Mouse (Mus musculus): ENCODE measurements around the gene Grk6. TPM values are rescaled to one million over a fixed set of nuclear protein-coding genes. Genes with fewer than 3 reads are reported as not detected.

Grk6 gene
- total RNA-seq (2018; cell fraction: chromatin; rRNA removed): 10 to 100 TPM in 23 of 26 experiments, 1 to 10 TPM in 3; 5.8 to 57.7 (median 29.4) TPM
- total RNA-seq (2018; cell fraction: cytosol; rRNA removed): 10 to 100 TPM in 17 of 26 experiments, 1 to 10 TPM in 9; 7.4 to 17.8 (median 11.8) TPM
- 10 to 100 TPM in 18 of 26 experiments, 1 to 10 TPM in 8; 5.2 to 32.5 (median 15.9) TPM for total RNA-seq (2018; cell fraction: nucleus; rRNA removed)
- polyA plus RNA-seq (2018): 8.4 to 12.3 TPM (median 10.1 TPM) in 3 replicates

- peak within 1 kb of the TSS; percentile 52 for H3K4me3 ChIP-seq (ENCODE audit: inconsistent target)
- H3K36me3 ChIP-seq (ENCODE audit: inconsistent target): no peaks in the 10 kb centered on the region
- 2% methylated on average over 33 of the region's 35 CpGs for WGBS (ENCODE audit: missing documents)
- peak within 1 kb of the TSS; percentile 75 for H3K27ac ChIP-seq
- H3K79me2 ChIP-seq (ENCODE audit: inconsistent target): peaks cover 32% of the 10 kb centered on the region; the same call in 1 of the 2 replicates
These were observed at the start of gene Grk6 for GRCm38 (mm10) chr13:55444937-55445315. Gene Grk6, plus strand, starts transcription at chr13:55445072.

- WGBS (ENCODE audit: missing documents): 44% methylated on average over 1 of the region's 1 CpGs
- Histone ChIP-seq H3K79me2 (ENCODE audit: inconsistent target) (no peaks in the 10 kb centered on the region), H3K27ac (no peak within 1 kb of the TSS), H3K36me3 (ENCODE audit: inconsistent target) (no peaks in the 10 kb centered on the region), H3K4me3 (ENCODE audit: inconsistent target) (no peak within 1 kb of the TSS)
These were observed 46.8 kb upstream of the Grk6 start, which contains the start of gene Slc34a1 for GRCm38 (mm10) chr13:55398088-55398487. Gene Slc34a1, plus strand, starts transcription at chr13:55398187.

DNA sequence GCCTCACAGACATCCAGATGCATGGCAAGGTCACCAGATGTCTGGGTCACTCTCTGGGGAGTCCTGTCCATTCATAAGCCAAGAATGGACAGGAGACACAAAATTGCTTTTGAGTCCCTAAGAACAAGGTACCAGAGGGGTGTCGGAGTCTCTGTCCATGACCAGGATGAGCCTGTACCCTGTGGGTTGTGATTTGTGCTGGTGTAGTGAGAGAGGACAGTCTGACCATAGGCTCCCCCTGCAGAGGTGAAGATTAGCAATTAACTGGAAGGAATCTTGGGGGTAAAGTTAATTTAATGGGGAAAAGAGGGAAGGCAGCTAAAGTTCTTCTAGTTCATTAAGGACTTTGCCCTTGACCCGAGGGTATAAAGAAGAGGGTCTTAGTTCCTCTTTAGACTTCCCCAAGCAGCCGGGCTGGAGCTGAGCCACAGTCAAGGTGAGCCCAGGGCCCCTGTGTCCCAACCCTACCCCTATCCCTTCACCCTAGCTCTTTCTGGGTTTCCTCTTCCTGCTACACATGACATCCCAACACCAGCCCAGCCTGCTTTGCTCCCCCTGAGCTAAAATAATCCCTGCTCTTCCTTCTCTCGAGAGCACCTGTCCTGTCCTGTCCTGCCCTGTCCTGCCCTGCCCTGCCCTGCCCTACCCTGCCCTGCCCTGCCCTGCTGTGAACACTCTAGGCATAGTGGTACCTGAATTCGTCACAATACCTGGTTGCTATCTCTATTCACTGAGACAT is 45.4 kb upstream of the Grk6 start:
- Histone ChIP-seq H3K4me3 (ENCODE audit: inconsistent target) (no peak overlapping the region), H3K27ac (no peak overlapping the region), H3K36me3 (ENCODE audit: inconsistent target) (no peaks in the 10 kb centered on the region), H3K79me2 (ENCODE audit: inconsistent target) (no peaks in the 10 kb centered on the region)
- WGBS (ENCODE audit: missing documents): 40% methylated on average over 5 of the region's 5 CpGs

GRCm38 (mm10) chr13:55400039-55400346 is 44.9 kb upstream of the Grk6 start:
- 100% methylated on average over 1 of the region's 1 CpGs for WGBS (ENCODE audit: missing documents)
- H3K27ac ChIP-seq: no peak overlapping the region
- no peak overlapping the region for H3K4me3 ChIP-seq (ENCODE audit: inconsistent target)
- no peaks in the 10 kb centered on the region for H3K79me2 ChIP-seq (ENCODE audit: inconsistent target)
- no peaks in the 10 kb centered on the region for H3K36me3 ChIP-seq (ENCODE audit: inconsistent target)

DNA sequence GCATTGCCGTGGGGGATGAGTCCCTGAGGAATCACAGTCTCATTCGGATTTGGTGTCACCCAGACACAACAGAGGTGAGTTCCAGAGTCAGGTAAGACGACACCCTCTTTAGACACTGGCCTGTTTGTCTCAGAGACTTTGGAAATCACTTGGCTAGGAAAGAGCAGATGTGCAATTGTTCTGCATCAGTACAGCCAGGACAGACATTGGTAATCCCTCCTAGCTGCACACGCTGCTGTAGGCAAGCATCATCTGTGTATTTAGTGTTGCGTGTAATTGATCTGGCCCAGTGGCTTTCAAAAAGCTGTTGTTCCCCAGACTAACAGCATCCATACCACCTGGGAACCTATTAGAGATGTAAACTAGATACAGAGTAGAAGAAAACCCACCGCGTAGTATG is 41.6 kb upstream of the Grk6 start:
- H3K79me2 ChIP-seq (ENCODE audit: inconsistent target): no peaks in the 10 kb centered on the region
- 92% methylated on average over 7 of the region's 7 CpGs for WGBS (ENCODE audit: missing documents)
- no peak overlapping the region for H3K27ac ChIP-seq
- no peak overlapping the region for H3K4me3 ChIP-seq (ENCODE audit: inconsistent target)
- no peaks in the 10 kb centered on the region for H3K36me3 ChIP-seq (ENCODE audit: inconsistent target)

DNA sequence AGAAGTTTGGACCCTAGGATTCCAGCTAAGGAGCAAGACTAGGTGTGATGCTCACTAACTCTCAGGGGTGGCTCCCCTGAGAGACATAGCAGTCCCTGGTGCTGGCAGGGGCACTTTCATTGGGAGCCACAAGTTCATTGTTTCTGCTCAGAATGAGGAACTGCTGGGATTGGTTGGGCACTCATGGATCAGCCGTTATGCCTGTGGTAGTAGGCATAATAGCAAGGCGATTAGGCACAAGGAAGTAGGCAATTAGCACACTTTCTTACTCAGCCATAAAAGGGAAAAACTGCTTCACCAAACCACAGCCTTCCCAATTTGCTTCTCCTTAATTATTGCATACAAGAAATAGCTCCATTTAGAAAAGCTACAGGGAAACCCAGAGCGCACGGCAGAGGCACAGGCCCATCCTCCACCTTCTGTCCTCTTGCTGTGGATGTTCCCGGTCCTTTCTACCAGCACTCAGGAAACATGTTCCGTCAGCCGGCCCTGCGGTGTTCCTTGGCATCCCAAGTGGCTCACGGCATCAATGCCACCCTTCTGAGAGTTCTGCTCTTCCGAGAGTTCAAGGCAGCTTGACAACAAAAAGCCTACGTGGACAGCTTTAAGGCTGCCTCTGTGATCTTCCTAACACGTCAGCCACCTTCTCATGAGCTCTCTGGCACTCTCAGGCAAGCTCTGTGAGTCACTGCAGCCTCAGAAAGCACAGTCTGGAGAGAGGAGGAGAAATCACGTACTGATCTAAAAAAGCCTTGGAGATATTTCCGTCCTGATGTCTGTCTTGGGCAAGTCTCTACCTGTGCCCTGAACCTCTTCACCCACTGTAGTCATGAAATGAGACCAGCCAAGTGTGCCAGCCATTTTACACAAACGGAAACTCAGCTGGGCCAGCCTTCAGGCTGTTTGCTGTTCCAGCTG is 40.7 kb upstream of the Grk6 start:
- WGBS (ENCODE audit: missing documents): 37% methylated on average over 15 of the region's 15 CpGs

DNA sequence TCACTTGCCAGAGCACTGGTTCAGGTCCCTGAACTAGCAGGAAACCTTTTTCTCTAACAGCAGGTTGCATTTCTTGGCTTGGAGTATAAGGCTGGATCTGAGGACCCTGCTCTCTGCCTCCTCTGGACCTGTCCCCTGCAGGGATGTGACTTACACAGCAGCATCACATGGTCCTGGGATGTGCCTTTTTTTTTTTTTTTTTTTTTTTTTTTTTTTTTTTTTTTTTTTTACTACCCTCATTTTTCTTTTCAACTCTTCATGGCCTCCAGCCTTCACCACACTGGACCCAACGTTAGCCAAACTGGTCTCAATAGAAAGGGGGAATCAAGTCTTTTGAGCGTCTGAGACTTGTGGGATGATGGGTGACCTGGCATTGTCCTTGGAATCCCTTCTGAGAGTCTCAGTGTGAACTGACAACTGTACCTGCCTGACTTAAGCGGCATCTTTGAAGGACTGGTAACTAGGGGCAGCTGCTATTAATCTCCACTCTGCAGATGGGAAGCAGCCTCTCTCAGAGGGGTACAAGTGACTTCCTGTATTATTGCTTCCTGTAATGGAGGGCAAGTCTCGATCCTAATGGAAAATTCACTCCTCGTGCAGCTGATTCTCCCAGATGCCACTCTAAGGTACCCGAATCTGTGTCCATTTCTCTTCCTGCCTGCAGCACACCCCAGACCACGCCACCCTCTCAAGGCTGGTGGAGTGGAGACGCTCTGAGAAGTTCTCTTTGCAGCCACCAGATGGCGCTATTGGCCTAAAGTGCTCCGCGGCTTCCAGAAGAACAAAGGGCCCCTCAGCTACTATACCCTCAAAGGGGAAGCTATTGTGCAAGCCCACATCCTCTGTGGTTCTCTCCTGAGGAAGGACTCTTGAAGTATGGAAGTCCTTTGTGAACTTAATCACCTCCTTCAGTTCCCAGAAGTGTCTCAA is 39.8 kb upstream of the Grk6 start:
- no peaks in the 10 kb centered on the region for H3K79me2 ChIP-seq (ENCODE audit: inconsistent target)
- no peak overlapping the region for H3K27ac ChIP-seq
- H3K36me3 ChIP-seq (ENCODE audit: inconsistent target): no peaks in the 10 kb centered on the region
- no peak overlapping the region for H3K4me3 ChIP-seq (ENCODE audit: inconsistent target)
- WGBS (ENCODE audit: missing documents): 8% methylated on average over 11 of the region's 11 CpGs

More for the DNA sequence above, 40.7 kb upstream of the Grk6 start:
- Histone ChIP-seq H3K79me2 (ENCODE audit: inconsistent target) (no peaks in the 10 kb centered on the region), H3K36me3 (ENCODE audit: inconsistent target) (no peaks in the 10 kb centered on the region), H3K4me3 (ENCODE audit: inconsistent target) (no peak overlapping the region), H3K27ac (no peak overlapping the region)

DNA sequence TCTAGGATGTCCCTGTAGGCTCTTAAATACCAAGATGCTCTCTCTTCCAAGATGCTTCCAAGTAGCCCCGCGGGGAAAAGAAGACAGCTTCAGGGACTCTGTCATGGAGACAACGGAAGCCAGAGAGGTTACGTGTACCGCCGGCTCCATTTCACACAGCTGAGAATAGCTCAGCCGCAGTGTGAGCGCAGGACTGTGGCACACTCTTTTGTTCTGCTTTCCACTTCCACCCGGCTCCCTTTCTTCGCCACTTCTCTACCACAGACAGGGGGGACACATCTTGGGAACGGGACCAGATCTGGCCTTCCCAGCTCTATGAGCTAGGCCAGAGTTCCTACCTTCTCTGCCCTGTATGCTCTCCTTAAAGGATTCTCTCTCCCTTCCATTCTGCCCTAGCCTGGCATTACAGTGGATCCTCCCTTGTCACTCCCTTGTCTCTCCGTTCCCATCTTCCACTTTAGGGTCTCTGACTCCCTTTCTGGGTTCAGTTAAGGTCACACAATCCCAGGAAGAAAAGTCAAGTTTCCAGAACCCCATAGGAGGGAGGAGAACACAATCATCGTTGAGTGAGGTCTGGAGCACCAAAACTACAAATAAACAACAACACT is 39.0 kb upstream of the Grk6 start:
- no peak overlapping the region for H3K4me3 ChIP-seq (ENCODE audit: inconsistent target)

DNA sequence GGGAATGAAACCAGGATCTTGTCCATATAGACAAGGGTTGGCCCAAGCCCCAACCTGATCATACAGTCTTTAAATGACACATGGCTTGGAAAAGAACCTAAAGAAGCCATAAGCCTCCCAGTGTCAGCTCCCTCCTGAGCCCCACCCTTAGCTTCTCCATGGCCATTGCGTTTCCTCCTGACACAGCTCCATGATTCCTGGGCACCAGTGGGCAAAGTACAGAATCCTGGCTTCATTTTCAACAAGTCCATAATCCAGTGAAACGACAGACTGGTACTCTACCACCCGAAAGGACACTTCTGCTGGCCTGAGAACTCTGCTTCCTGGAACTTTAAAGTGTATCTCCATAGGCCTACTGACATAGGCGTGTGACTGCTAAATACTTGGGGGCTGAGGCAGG is 37.5 kb upstream of the Grk6 start:
- Histone ChIP-seq H3K4me3 (ENCODE audit: inconsistent target) (no peak overlapping the region), H3K27ac (no peak overlapping the region), H3K79me2 (ENCODE audit: inconsistent target) (no peaks in the 10 kb centered on the region), H3K36me3 (ENCODE audit: inconsistent target) (no peaks in the 10 kb centered on the region)
- 91% methylated on average over 4 of the region's 4 CpGs for WGBS (ENCODE audit: missing documents)

More for the DNA sequence above, 39.0 kb upstream of the Grk6 start:
- 7% methylated on average over 13 of the region's 13 CpGs for WGBS (ENCODE audit: missing documents)
- no peaks in the 10 kb centered on the region for H3K36me3 ChIP-seq (ENCODE audit: inconsistent target)
- no peak overlapping the region for H3K27ac ChIP-seq
- no peaks in the 10 kb centered on the region for H3K79me2 ChIP-seq (ENCODE audit: inconsistent target)

- H3K27ac ChIP-seq: no peak overlapping the region
- no peaks in the 10 kb centered on the region for H3K36me3 ChIP-seq (ENCODE audit: inconsistent target)
- no peak overlapping the region for H3K4me3 ChIP-seq (ENCODE audit: inconsistent target)
- H3K79me2 ChIP-seq (ENCODE audit: inconsistent target): no peaks in the 10 kb centered on the region
- 91% methylated on average over 17 of the region's 19 CpGs for WGBS (ENCODE audit: missing documents)
These were observed 36.2 kb upstream of the Grk6 start for GRCm38 (mm10) chr13:55408546-55409120.

- 81% methylated on average over 7 of the region's 7 CpGs for WGBS (ENCODE audit: missing documents)
- Histone ChIP-seq H3K27ac (no peak overlapping the region), H3K4me3 (ENCODE audit: inconsistent target) (no peak overlapping the region), H3K36me3 (ENCODE audit: inconsistent target) (no peaks in the 10 kb centered on the region), H3K79me2 (ENCODE audit: inconsistent target) (no peaks in the 10 kb centered on the region)
These were observed 33.0 kb upstream of the Grk6 start for GRCm38 (mm10) chr13:55411826-55412225.

DNA sequence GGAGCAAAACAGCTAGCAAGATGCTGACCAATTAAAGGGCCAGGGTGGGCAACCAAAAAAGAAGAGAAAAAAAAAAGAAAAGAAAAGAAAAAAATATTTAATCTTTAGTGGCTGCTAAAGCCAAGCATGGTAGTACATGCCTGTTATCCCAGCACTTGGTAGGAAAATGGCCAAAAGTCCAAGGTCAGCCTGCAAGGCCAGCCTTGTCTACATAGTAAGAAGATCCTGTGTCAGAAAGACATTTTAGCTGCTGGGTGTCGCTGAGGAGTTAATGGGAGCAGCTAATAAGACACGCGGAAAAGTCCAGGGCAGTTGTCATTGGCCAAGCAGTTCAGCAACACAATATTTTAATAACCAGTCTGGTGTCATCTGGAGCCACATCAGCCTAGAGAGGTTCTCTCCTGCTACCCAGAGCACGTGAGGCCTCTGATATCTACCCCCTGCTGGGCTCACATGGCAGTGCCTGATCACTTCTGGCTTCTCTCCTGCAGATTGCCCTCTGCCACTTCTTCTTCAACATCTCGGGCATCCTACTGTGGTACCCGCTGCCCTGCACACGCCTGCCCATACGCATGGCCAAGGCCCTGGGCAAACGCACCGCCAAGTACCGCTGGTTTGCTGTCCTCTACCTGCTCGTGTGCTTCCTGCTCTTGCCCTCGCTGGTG is 32.1 kb upstream of the Grk6 start:
- Histone ChIP-seq H3K36me3 (ENCODE audit: inconsistent target) (no peaks in the 10 kb centered on the region), H3K27ac (no peak overlapping the region), H3K79me2 (ENCODE audit: inconsistent target) (no peaks in the 10 kb centered on the region), H3K4me3 (ENCODE audit: inconsistent target) (no peak overlapping the region)
- 49% methylated on average over 13 of the region's 13 CpGs for WGBS (ENCODE audit: missing documents)

DNA sequence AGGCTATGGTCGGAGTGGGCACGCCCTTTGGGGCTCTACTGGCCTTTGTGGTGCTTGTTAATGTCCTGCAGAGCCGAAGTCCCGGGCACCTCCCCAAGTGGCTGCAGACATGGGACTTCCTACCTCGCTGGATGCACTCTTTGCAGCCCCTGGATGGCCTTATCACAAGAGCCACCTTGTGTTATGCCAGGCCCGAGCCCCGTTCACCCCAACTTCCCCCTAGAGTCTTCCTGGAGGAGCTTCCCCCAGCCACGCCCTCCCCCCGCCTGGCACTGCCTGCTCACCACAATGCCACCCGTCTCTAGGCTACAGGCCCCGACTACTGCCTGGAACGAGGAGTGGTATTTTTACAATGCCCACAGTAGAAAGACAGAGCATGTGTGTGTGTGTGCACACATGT is 31.5 kb upstream of the Grk6 start:
- Histone ChIP-seq H3K79me2 (ENCODE audit: inconsistent target) (no peaks in the 10 kb centered on the region), H3K27ac (no peak overlapping the region), H3K4me3 (ENCODE audit: inconsistent target) (no peak overlapping the region), H3K36me3 (ENCODE audit: inconsistent target) (no peaks in the 10 kb centered on the region)
- 31% methylated on average over 12 of the region's 12 CpGs for WGBS (ENCODE audit: missing documents)

All from macrophage (primary cell).